Mouse (Mus musculus): ENCODE results near the gene Tceanc.
"Not testable (repeated sequence)": the region's sequence is repeated elsewhere in the genome, so short reads cannot be mapped to it uniquely, and the experiment has no call there.

Gene Tceanc

DNA sequence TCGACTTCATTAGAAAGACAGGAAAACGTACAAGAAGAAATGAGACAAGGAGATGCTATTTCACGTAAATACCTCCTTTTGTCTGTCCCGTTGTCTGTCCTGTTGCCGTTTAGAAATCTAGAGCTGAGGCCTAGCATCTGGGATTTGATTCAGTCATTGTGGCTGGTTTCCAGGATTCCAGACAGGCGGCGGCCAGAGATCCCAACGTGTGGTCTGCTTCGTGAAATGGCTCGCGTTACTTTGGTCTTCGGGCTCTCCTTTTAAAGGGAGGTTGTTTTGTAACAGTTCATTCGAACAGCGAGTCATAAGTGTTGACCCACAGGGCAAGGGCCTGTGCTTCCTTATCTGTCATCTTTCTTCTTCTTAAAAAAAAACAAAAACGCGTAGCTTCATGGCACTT is at the start of gene Tceanc:
Tceanc (minus strand) TSS at position 223 of the 400 bp plus-strand sequence.
- DNase-seq (ENCODE audit: low spot score in 2 of 2), result no peak

DNA sequence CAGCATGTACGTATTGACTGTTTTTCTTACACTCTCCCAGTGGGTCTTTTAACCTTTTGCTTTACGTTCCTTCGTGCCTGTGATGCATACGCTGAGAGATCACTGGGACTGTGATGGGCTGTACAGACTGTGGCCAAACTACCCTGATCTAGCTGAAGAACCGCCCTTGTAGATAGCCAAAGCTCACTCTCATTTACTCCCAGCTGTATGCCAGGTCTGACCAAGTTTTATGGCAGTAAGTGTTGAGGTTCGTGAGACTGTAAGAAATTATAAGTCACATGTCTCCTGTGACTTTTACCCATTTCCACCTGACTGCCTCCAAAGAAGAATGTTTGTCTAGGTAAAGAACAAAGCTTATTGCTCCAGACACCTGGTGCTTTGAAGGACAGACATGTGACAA is 47.6 kb upstream of the Tceanc start:
- DNase-seq (ENCODE audit: low spot score in 2 of 2), result no peak

DNA sequence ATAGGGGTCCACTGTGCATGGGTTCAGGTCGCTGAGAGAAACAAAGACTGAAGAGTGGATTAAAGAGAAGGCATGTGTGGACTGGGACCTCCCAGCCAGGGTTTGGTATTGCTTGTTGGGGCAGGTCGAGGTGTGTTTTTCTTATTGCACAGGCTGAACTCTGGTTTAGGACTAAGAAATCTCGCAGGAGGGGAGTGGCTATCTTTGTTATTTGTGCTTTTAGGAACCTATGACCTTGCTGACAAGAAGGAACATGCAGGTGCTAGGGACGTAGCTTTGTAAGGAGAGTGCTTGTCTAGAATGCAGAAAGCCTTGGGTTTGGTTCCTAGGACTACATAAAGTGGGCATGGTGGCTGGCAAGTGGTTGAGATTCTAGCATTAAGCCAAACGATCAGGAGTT is 47.0 kb upstream of the Tceanc start:
- peak; percentile 13 to 36 for DNase-seq (ENCODE audit: low spot score in 2 of 2)

DNA sequence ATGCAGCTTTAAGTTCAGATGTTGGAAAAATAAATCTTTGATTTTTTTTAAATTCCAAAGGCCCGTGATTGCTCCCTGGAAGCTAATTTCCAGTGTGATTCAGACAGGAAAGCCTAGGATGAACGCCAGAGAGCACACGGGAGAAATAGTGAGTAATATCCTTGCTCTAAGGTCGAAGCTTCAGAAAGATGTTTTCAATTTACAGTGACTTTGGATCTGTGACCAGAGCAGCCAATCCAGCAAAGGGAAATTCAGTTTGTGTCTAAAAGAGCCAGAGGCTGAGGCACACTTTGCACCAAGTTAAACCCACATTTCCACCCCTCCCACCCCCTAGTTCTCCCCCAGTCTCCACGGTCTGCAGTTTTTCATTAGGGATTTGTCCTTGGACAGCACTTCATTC is 46.5 kb upstream of the Tceanc start:
- no peak for DNase-seq (ENCODE audit: low spot score in 2 of 2)

DNA sequence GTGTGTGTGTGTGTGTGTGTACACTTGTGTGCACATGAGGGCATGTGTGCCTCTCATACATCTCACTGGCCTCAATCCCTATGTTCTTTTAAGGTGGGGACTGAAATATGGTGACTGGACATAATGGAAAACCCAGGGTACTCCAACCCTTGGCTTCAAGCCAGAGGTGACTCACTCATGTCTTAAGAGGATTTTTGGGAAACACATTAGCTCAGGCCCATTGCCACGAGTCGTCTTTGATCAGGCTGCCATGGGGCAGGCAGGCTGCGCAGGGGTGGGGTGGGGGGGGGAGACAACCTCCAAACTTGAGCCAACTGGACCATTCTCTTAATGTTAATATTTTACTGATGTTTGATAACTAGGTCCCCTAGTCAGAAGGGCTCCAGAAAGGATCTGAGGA is 41.0 kb upstream of the Tceanc start:
- DNase-seq (ENCODE audit: low spot score in 2 of 2), result no peak

DNA sequence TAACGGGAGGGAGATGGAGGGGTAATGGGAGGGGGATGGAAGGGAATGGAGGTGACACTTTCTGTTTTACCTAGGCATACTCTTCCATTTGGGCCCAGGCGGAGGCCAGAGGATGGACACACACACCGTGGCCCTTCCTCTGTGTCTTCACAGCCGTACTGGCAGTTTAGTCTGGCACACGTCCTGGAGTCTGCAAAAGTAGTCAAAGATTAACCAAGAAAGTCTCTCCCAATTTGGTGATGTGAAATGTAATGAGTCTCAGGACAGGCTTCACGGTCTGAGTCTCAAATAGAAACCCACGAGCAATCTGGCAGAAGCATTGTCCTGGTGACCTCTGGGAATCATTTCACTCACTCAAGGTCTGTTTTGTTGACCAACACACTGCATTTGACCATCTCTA is 34.0 kb upstream of the Tceanc start:
- no peak for DNase-seq (ENCODE audit: low spot score in 2 of 2)

DNA sequence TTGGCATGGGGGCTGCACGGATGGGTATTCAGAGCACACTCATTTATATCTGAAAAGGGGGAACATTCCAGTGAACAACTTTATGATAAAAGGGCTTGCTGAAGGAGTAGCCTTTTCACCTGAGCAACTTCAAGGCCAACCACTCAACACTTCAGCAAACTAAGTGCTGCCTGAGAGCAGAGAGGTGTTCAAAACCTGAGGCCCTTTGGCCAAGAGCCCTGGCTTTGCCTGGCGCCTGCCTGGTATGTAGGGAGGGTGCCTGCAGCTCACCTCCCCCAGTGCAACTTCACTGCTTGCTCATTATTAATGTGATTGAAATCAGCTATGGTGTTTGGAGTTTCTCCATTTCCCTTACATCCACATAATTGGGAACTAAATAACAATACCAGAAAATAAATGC is 28.1 kb upstream of the Tceanc start:
- DNase-seq (ENCODE audit: low spot score in 2 of 2), result no peak

DNA sequence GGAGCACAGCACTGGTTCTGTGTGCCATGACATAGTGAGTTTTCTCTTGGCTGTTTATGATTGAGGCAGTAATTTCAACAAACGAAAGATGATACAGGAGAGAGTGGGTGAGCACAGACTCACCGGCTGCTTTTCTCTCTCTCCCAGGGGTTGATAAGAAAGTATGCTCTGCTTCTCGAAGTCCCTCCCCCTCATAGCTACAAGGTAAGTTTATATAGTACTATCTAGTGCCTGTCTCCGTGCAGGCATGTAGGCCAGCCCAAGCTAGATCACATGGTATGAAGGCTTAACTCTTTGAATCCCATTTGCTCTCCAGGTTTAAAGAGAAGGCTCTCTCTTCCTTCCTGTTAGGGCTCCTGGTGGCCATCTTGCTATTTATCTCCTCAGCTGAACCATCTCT is 16.8 kb upstream of the Tceanc start:
- DNase-seq (ENCODE audit: low spot score in 2 of 2), result no peak

DNA sequence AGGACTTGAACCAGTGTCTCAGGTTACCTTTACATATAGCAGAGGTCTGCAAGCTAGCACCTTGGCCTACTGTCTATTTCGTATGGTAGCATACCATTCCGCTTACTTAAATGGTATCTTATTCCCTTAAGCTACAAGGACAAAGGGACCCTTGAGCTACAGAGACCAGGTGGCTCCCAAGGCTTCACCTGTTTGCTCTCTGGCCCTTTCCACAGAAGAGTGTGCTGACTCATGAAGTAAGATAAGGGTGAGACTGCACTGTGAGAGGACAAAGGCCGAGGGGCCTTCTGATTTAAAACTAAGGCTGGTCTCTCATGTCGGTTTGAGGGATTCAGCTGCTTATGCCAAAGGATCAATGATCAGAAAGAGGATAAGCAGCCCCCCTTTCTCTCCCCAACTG is 15.1 kb upstream of the Tceanc start:
- no peak for DNase-seq (ENCODE audit: low spot score in 2 of 2)

DNA sequence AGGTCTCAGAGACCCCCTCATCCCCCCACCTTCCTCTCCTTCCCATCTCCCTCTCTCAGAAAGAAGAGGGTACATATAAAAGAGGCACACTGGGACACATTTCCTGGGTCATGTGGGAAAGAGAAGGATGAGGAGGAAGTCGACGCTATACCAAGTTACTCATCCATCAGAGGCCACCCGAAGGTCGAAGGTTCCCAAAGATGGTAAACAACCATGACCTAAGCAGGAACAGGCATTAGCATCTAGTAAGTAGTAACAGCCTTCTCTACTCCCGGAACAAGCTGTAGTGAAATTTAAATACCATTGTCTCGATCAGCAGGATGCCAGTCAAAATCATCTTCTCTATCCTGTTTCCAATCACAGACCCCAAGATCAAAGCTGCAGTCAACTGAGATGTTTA is 13.3 kb upstream of the Tceanc start:
- no peak for DNase-seq (ENCODE audit: low spot score in 2 of 2)

DNA sequence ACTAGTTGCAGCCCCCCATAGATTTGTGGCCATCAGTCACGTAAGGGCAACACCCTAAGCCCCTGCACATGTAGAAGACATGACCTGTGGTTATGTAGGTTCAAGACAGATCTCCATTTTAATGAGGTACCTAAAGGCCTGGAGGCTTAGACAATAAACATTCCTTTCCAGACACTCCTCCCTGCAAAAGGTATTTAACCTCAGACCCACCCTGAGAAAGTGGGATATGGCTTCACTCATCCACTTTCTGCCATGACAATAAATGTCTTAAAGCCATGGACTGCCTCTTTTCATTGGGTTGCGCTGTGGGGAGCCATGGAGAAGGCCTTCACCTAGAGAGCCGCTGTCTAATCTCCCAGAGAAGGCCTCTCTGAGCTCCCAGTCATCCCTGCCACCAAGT is 9.8 kb upstream of the Tceanc start:
- no peak for DNase-seq (ENCODE audit: low spot score in 2 of 2)

DNA sequence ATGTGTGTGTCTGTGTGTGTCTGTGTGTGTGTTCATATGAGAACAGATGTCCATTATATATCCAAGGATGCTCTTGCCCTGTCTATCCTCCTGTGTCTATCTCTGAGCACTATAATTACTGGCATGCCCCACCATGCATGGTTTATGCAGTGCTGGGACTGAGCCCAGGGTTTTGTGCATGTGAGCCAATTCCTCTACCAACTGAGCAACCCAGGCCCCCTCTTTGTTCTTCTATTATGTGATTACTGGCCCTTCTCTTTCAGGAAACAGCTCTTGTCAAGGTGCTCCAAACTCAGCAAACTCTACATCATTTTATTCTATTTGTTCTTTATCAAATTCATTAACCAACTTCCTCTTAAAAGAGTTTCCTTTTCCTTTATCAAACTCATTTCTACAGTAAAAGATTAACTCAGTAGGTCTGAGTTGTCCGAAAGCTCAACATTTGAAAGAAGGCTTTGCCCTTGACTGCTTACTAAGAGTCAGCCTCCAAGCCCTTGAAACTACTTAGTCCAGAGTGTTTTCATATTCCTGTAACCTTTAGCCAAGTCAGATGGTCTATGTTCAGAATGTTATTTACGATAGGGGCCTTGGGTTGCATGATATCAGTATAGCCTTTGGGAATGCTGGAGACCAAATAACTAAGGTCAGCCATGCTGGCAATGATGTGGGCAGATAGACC is 7.4 kb upstream of the Tceanc start:
- DNase-seq (ENCODE audit: low spot score in 2 of 2), result no peak

DNA sequence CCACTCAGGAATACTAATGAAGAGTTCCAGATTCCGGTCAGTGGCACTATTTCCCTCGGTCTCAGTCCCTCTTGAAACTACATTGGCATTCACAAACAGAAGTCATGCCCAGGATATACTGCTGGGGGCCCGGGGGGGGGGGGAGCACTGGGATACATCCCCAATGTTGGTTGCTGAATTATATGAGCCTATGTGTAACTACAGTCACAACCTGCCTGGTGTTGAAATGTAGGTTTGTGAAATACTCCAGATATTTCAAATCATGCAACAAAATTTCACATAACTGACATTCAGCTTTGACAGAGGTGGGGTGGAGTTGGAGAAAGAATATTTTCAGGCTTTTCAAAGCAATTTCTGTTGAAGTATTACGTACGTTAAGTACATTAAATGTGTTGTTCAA is 2.4 kb upstream of the Tceanc start:
- no peak for DNase-seq (ENCODE audit: low spot score in 2 of 2)

DNA sequence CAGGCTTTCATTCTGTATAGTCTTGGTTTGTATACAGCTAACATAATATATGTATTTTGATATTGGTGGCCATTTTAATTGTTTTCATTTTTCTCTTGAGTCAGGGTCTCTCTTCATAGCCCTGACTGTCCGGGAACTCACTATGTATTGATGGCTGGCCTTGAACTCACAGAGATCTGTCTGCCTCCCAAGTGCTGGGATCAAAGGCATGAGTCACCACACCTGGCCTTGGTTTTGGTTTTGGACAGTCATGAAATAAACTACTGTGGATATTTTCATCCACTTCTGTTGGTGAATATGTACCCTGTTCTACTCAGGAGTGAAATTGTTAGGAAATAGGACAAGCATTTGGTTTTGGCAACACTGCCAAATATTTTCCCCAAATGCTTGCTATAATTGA is 1.7 kb downstream of the Tceanc start:
- DNase-seq (ENCODE audit: low spot score in 2 of 2), result no peak

DNA sequence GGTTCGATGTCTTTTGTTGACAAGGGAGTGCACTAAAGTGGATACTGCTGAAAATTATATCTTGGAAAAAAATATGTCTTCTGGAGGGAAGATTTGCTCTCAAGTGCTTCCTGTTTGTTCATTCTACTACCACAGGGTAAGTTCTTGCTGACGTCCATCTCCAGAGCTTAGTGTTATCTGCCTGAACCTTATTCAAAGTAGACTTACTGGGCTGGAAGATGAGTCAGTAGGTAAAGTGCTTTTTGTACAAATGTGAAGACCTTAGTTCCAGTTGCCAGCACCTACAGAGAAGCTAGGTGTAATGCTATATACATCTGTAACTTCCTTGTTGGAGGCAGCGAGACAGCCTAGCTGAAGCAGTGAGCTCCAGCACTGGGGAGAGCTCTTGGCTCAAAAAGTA is 2.4 kb downstream of the Tceanc start:
- DNase-seq (ENCODE audit: low spot score in 2 of 2), result no peak

DNA sequence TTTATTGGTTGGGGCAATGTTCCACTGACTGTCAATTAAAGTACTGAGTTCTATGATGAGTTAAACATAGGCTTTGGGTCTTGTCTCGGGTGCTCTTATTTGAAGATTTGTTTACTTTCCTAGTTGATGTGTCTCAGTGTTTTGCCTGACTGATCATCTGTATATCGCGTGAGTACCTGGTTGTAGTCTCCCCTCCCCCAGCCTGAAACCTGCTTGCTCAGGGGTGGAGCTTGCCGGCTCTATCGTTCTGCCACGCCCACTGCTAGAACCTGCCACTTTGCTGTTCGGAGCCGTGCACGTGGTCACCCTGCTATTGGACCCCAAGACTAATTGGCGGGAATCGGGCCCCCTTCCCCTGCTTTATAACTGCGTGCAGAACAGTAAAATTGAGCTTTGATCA is 4.3 kb downstream of the Tceanc start:
- not testable (repeated sequence) for DNase-seq (ENCODE audit: low spot score in 2 of 2)

DNA sequence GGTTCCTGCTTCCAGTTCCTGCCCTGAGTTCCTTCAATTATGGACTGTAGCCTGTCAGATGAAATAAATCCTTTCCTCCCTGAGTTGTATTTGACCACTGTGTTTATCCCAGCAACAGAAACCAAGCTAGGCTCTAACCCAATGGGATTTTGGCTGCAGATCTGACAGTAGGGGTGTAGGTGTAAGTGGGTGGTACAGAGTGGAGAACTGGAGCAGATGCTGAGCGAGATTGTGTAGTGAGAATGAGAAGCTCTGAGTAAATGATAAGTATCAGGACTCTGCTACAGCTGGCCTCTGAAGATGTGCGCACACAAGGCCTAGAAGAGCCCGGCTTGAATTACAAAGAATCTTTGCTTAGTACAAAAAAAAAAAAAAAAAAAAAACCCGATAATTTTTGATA is 6.3 kb downstream of the Tceanc start:
- DNase-seq (ENCODE audit: low spot score in 2 of 2), result no peak

DNA sequence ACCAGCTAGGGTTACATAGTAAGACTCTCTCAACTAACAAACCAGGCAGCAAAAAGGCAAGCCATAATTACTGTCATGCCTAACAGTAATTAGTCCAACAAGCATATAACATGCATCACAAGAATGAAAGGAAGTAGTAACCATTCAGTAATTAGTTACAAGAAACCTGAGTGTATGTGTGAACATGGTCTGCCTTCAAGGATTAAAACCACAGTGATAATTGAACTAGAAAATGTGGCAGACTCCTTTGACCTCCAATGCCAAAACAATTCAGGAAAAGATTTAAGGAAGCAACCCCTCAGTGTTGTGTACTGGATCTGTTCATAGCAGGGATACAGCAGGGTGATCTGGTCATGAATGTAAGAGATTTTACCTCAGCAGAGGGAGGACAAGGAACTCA is 7.3 kb downstream of the Tceanc start:
- no peak for DNase-seq (ENCODE audit: low spot score in 2 of 2)

DNA sequence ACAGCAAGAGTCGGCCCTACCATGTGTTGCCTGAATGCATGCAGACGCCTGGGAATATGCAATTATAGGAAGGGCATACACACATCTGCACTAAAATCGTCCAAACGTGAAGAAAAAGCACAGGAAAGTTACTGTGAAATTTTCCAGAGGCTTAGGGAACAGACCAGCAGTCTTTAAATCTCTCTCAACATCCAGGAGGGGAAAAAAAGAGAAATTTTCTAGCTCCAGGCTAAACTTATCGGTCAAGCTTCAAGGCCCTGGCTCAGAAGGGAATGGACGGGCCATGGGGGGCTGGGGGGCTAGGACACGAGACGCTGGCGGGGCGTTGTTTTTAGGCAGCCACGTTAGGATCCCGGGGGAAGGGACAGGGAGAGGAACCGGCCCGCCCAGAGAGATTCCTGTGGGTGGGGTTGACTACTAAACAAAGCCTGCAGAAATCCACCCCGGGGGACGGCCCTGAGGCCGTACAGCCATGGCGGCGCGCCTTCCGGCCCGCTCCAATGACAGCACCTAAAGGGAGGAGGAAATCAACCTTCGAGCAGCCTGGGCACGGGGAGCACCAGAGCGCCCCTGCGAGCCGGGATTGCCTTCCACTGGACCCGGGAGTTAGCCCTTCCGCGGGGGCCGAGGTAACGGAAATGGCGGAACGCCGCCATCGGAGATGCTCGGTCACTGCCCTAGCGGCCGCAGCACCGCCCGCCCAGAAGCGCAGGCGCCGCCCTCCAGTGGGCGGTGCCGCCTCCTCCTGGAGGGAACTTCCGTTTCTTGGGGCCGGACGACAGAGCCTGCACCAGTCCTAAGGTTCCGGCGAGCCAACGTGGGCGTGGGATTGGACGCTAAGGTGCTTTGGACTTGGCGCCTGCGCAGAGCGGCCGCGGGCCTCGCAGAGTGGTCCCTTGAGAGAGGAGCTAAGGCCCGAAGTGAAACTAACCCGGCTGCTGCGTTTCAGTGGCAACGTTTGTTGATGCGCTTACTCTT is 8.3 kb downstream of the Tceanc start:
- peak; percentile 83 to 88 for DNase-seq (ENCODE audit: low spot score in 2 of 2)

DNA sequence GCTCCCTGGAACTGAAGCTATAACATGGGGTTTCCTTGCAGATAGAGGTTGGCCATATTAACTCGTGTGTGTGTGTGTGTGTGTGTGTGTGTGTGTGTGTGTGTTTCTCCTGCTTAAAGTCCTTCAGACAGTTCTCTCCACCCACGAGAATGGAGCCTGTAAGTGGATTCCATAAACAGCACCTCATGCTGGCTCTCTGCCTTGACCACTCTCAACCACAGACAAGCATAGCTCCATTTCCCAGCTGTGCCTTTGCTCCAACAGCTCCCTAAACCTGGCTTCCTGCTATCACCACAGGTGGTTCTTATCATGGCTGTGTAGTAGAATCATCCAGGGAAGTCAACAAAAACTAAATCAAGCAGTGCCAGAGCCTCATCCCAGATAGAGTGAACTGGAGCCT is 13.9 kb downstream of the Tceanc start:
- DNase-seq (ENCODE audit: low spot score in 2 of 2), result peak in 1 of 2 experiments; percentile 8

DNA sequence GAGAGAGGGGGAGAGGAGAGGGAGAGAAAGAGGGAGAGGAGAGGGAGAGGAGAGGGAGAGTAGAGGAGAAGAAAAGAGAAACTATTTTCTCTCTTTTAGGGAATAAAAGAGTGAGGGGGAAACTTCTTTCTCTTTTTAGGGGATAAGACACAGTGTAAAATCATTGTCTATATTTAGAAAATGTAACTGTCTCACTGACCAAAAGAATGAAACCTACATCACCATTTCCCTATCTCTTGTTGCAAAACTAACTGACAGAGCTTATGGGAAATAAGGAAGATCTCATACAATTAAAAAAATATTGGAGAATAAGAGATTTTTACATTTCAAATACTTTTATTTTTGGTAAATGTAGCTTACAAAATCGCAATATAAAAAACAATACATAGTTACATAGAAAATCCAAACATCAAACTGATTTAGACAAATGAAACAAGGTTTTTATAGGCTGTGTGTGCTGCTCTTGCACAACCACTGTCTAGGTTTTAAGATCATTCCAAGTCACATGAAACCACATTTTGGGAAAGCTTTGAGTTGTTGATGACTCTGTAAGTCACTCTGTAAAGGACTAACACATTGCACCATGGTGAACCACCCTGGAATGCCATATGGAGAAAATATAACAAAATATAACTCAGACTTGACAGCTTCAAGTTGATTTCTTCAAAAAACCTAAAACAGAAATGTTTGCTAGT is 18.7 kb downstream of the Tceanc start:
- DNase-seq (ENCODE audit: low spot score in 2 of 2), result no peak

DNA sequence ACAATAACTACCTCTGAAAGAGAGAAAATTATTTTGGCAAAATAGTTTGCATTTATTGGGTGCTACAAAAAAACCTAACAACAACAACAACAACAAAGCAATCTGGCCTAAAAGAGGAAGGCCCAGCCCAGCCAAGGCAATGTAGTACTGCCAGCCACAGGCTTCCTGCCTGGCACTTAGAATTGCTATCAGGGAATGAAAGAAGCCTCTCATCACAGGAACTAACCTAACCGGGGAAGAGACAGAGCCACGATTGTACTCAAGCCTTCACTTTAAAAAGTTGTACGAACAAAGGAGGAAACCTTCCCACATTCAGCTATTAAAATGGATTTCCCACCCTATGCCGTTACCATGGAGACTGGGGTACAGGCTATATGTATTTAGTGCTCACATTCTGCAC is 20.6 kb downstream of the Tceanc start:
- DNase-seq (ENCODE audit: low spot score in 2 of 2), result no peak

DNA sequence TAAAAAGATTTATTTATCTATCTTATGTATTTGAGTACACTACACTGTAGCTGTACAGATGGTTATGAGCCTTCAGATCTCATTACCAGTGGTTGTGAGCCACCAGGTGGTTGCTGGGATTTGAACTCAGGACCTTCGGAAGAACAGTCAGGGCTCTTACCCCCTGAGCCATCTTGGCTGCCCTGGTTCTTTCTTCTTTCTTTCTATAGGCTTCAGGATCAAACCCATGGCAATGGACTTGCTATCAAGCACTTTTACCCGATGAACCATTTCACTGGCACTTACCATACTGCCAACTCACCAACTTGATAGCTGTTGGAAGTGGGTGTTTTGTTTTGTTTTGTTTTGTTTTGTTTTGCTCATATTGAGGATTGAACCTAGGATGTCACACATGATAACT is 23.3 kb downstream of the Tceanc start:
- no peak for DNase-seq (ENCODE audit: low spot score in 2 of 2)

Measured in urinary bladder, adult 18-20 months (tissue).